In genomic region chr3:87041733-87042132, GRCm38 (mm10) we compare ENCODE assay signal across 21 mouse cellular contexts. TPM values are rescaled to one million over a fixed set of nuclear protein-coding genes. Genes with fewer than 3 reads are reported as not detected.
DNase-seq lines count a peak whose midpoint lies in the region; ATAC-seq and TF ChIP-seq lines count a peak whose summit lies in the region.
"Had no signal": no experiment of that assay in that cellular context is flagged by ENCODE, and none has a peak within 500 bp of the region (broad histone marks: within the 10 kb centered on the region; RNA-seq: fewer than 3 reads in every experiment).

No protein-coding gene starts in this region.

- H3K4me1 ChIP-seq in CH12.LX (ENCODE audit: control insufficient read depth in 1 of 2, insufficient read depth in 2 of 2): peaks cover 0 to 11% of the 10 kb centered on the region in 2 experiments; a peak in 2 of 4 replicates
- no peaks in the 10 kb centered on the region for H3K4me1 ChIP-seq in kidney, embryonic 16.5 days (ENCODE audit: insufficient read depth, low read length)

- DNase-seq in CH12.LX (ENCODE audit: extremely low read depth): no peak
- peak; percentile 30 for DNase-seq in induced T-regulatory cell, adult 2 months (ENCODE audit: low read depth)
- no peak for DNase-seq in retina, embryonic 14.5 days (ENCODE audit: low spot score)
- no peak for DNase-seq in heart, postnatal 25 days (ENCODE audit: low spot score)
- DNase-seq: adrenal gland, adult 2 months; adrenal gland, adult 8-10 months; adrenal gland, postnatal 10 days; adrenal gland, postnatal 14 days; adrenal gland, postnatal 25 days; adrenal gland, postnatal 36 days; B cell, adult 2 months; cerebellum, adult 11 months; cerebellum, adult 11-12 months; cerebellum, adult 18-20 months; cerebellum, adult 2 months had no signal

- dilution Hi-C loops in CH12.LX (cut with MboI; ENCODE audit: extremely low pct_ligation_motif_present, extremely low pct_unique_long_range_greater_than_20kb, low sequenced_read_pairs): no loop called here

- H3K27ac ChIP-seq in CH12.LX (ENCODE audit: insufficient read depth, low read depth): no peak overlapping the region
- H3K27ac ChIP-seq in kidney, embryonic 16.5 days (ENCODE audit: low read length): no peak overlapping the region

- H3K79me2 ChIP-seq in CH12.LX (replicated peaks; ENCODE audit: control insufficient read depth, extremely low read depth, insufficient read depth, poor library complexity, severe bottlenecking) (no peaks in the 10 kb centered on the region), myocyte (ENCODE audit: control insufficient read depth, insufficient read depth) (no peaks in the 10 kb centered on the region)

- no peak overlapping the region for H3ac ChIP-seq in myocyte (ENCODE audit: control insufficient read depth, insufficient read length)

- no peak for TF ChIP-seq RAD21 in CH12.LX (IDR thresholded peaks at IDR 0.05; ENCODE audit: low read depth, low read length)

- H3K9ac ChIP-seq in CH12.LX (ENCODE audit: insufficient read depth, low read depth): no peak overlapping the region
- H3K9ac ChIP-seq in kidney, embryonic 16.5 days (replicated peaks; ENCODE audit: low read length): no peak overlapping the region

- no peak overlapping the region for H3K4me2 ChIP-seq in CH12.LX (ENCODE audit: insufficient read depth, low read depth, poor library complexity, severe bottlenecking)
- H3K4me2 ChIP-seq in myocyte (ENCODE audit: low read depth): peak overlapping the region; percentile 34
- no peak overlapping the region for H3K4me2 ChIP-seq in kidney, embryonic 16.5 days (replicated peaks; ENCODE audit: low read depth, low read length)

- ATAC-seq in kidney, embryonic 16.5 days (ENCODE audit: low FRiP score, low TSS enrichment): no peak
- ATAC-seq: activated CD4-positive, CD25-positive, alpha-beta regulatory T cell, adult 4 months; CD4-positive, CD25-positive, alpha-beta regulatory T cell, adult 4 months; Patski had no signal

- intact Hi-C loops in heart, postnatal 25 days (cut with DNase I): no loop called here

- H3K36me3 ChIP-seq in CH12.LX (replicated peaks in 1 of 2; ENCODE audit: control insufficient read depth in 1 of 2, insufficient read depth in 1 of 2, low read length in 1 of 2) (no peaks in the 10 kb centered on the region), myocyte (ENCODE audit: control insufficient read depth, insufficient read depth) (no peaks in the 10 kb centered on the region)
- no peaks in the 10 kb centered on the region for H3K36me3 ChIP-seq in kidney, embryonic 16.5 days (ENCODE audit: insufficient read depth, low read length)
- H3K36me3 ChIP-seq: G1E had no signal

- TF ChIP-seq EP300 in CH12.LX (IDR thresholded peaks at IDR 0.05; ENCODE audit: low read length): peak; percentile 31; the same call in 1 of the 2 replicates

- WGBS in kidney, embryonic 16.5 days: 79% methylated on average over 2 of the region's 2 CpGs

- H3K4me3 ChIP-seq in CH12.LX (replicated peaks in 1 of 3; ENCODE audit: low read depth in 2 of 3, low read length in 2 of 3, poor library complexity in 1 of 3) (no peak overlapping the region), myocyte (no peak overlapping the region)
- H3K4me3 ChIP-seq in kidney, embryonic 16.5 days (ENCODE audit: low read length): no peak overlapping the region

- TF ChIP-seq POLR2A in CH12.LX (IDR thresholded peaks at IDR 0.05; ENCODE audit: low read depth, low read length): no peak
- no peak for TF ChIP-seq POLR2A in myocyte (IDR thresholded peaks at IDR 0.05; ENCODE audit: insufficient read length, low read depth)

- H3K27me3 ChIP-seq in CH12.LX (replicated peaks) (no peaks in the 10 kb centered on the region), myocyte (ENCODE audit: control insufficient read depth, insufficient read depth, insufficient read length) (no peaks in the 10 kb centered on the region)
- no peaks in the 10 kb centered on the region for H3K27me3 ChIP-seq in kidney, embryonic 16.5 days (ENCODE audit: insufficient read depth, low read length)

- in situ Hi-C loops in CH12.LX (cut with MboI; ENCODE audit: low pct_ligation_motif_present, low pct_unique_long_range_greater_than_20kb, low sequenced_read_pairs): no loop called here

- no peak for TF ChIP-seq CTCF in CH12.LX (conservative IDR thresholded peaks at IDR 0.05 in 1 of 2, IDR thresholded peaks at IDR 0.05 in 1 of 2; ENCODE audit: low read depth in 2 of 2, low read length in 2 of 2)

- no peaks in the 10 kb centered on the region for H3K9me3 ChIP-seq in CH12.LX (replicated peaks; ENCODE audit: low read length)
- no peaks in the 10 kb centered on the region for H3K9me3 ChIP-seq in kidney, embryonic 16.5 days (ENCODE audit: low read length)
- H3K9me3 ChIP-seq: G1E had no signal

TF ChIP-seq in CH12.LX, 34 proteins besides CTCF, POLR2A, EP300 and RAD21:
- no peak for TF ChIP-seq ZC3H11A (IDR thresholded peaks at IDR 0.05; ENCODE audit: low read depth, low read length)
- TF ChIP-seq JUND (conservative IDR thresholded peaks at IDR 0.05; ENCODE audit: low read depth, low read length): peak; percentile 71
- TF ChIP-seq JUN (IDR thresholded peaks at IDR 0.05; ENCODE audit: insufficient read depth, low read depth, low read length): peak; percentile 70; the same call in 1 of the 2 replicates
- TF ChIP-seq ZNF384 (IDR thresholded peaks at IDR 0.05; ENCODE audit: low read depth, low read length): peak; percentile 42; the same call in 1 of the 2 replicates
- TF ChIP-seq IRF4 (IDR thresholded peaks at IDR 0.05; ENCODE audit: low read depth, low read length): peak; percentile 45; the same call in 1 of the 2 replicates
- no peak for TF ChIP-seq SIN3A (IDR thresholded peaks at IDR 0.05; ENCODE audit: low read length)

TF ChIP-seq in myocyte, 11 proteins besides CTCF, POLR2A, EP300 and RAD21:
- TF ChIP-seq MAX (IDR thresholded peaks at IDR 0.05; ENCODE audit: low read depth): no peak
- TF ChIP-seq SRF (IDR thresholded peaks at IDR 0.05; ENCODE audit: control insufficient read depth, insufficient read length, low read depth): no peak
- no peak for TF ChIP-seq TCF12 (IDR thresholded peaks at IDR 0.05; ENCODE audit: insufficient read depth, poor library complexity, severe bottlenecking)
- TF ChIP-seq MYOD1 (IDR thresholded peaks at IDR 0.05; ENCODE audit: control insufficient read depth in 1 of 3, insufficient read length in 2 of 3, low read depth in 2 of 3): no peak
- TF ChIP-seq CEBPB (IDR thresholded peaks at IDR 0.05; ENCODE audit: insufficient read depth, poor library complexity, severe bottlenecking): no peak
- no peak for TF ChIP-seq E2F4 (IDR thresholded peaks at IDR 0.05; ENCODE audit: insufficient read depth)
- TF ChIP-seq REST (IDR thresholded peaks at IDR 0.05; ENCODE audit: insufficient read depth, insufficient read length): no peak
- no peak for TF ChIP-seq USF1 (IDR thresholded peaks at IDR 0.05; ENCODE audit: low read depth)
- TF ChIP-seq MYOG (IDR thresholded peaks at IDR 0.05; ENCODE audit: control insufficient read depth in 1 of 3, insufficient read depth in 1 of 3, insufficient read length in 2 of 3, low read depth in 2 of 3): no peak
- TF ChIP-seq POLR2AphosphoS2 (IDR thresholded peaks at IDR 0.05; ENCODE audit: insufficient read length, low read depth): no peak
- TF ChIP-seq TCF3 (IDR thresholded peaks at IDR 0.05; ENCODE audit: insufficient read length, low read depth): no peak

RNA-seq across cellular contexts. Expression of gene Cd1d1, which starts 42.5 kb away (rescaled TPM):
- total RNA-seq in CH12.LX (2012; rRNA removed) (2.4 and 3.0 TPM in 2 replicates), CH12.LX (2014; rRNA removed) (5.9 and 6.3 TPM in 2 replicates)
- polyA plus RNA-seq in CH12.LX (2012; ENCODE audit: insufficient read length, low read depth) (6.8 and 7.1 TPM in 2 replicates), myocyte (2012; fragmentation: generic; extraction: Trizol) (0.38 TPM)
- 27.3 and 28.3 TPM in 2 replicates for polyA plus RNA-seq in kidney, embryonic 16.5 days (2015; fragmentation: Nextera tagmentation; extraction: Ambion mirVana)
- 1 to 10 TPM; 2.7 to 4.7 TPM for total RNA-seq in heart, postnatal 25 days (2021)
- polyA plus RNA-seq: G1E had no signal
